Mouse (Mus musculus): ENCODE measurements around the gene Wipf2. TPM values are rescaled to one million over a fixed set of nuclear protein-coding genes. Genes with fewer than 3 reads are reported as not detected.

Wipf2 gene
- polyA plus RNA-seq, 1 experiment from 2014 or later, result 5.4 TPM

DNA sequence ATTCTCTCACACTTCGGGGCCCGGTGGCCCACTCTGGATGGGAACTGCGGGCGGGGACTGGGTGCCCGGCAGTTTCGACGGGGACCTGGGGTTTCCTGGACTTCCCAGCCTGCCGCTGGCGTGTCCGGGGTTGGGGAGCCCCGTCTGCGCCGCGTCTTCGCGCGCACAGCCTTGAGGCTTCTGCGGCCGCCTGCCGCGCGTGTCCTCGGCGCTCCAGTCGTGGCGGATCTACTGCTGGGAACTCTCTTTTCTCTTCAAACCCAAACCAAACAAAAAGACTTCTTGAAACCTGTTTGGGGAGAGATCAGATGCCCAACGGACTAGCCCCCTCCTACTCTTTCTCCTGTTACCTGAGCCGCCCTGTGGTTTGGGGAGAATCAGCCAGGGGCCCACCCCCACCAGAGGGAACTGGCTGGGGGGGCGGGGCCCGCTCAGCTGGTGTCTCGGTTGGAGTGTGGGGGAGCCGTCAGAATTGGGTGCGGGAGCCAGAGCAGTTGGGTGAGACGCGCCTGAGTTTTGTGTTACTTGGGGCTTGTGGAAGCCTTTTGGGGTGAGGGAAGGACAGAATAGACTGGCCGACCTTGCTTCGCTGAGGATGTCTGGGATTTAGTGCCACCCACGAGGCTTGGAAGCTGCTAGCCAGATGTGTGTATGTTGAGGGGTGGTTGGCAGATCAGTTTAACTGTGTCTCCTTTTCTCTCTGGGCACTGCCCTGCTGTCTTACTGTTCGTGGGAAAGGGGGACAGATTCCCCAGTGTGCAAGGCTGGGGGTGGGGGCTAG, 74.7 kb downstream of the Wipf2 start:
- peaks cover 99% of the 10 kb centered on the region for H3K4me1 ChIP-seq
- DNase-seq (ENCODE audit: low spot score), result peak; percentile 77
- peaks cover 8% of the 10 kb centered on the region; the same call in 1 of the 2 replicates for H3K27me3 ChIP-seq (replicated peaks; ENCODE audit: low read depth, poor library complexity, severe bottlenecking)
- peak overlapping the region; percentile 88 for H3K4me3 ChIP-seq
- peak overlapping the region; percentile 94 for H3K27ac ChIP-seq (replicated peaks)
- under 1% methylated on average over 39 of the region's 39 CpGs for WGBS
- no peaks in the 10 kb centered on the region for H3K9me3 ChIP-seq
- peaks cover 15% of the 10 kb centered on the region for H3K36me3 ChIP-seq (replicated peaks)

- H3K27me3 ChIP-seq (replicated peaks; ENCODE audit: low read depth, poor library complexity, severe bottlenecking), result peaks cover 8% of the 10 kb centered on the region; the same call in 1 of the 2 replicates
- peaks cover 15% of the 10 kb centered on the region for H3K36me3 ChIP-seq (replicated peaks)
- peak overlapping the region; percentile 88 for H3K4me3 ChIP-seq
- peak overlapping the region; percentile 94 for H3K27ac ChIP-seq (replicated peaks)
- peaks cover 99% of the 10 kb centered on the region for H3K4me1 ChIP-seq
- no peaks in the 10 kb centered on the region for H3K9me3 ChIP-seq
- 39% methylated on average over 7 of the region's 7 CpGs for WGBS
- no peak for DNase-seq (ENCODE audit: low spot score)
Observed at GRCm38 (mm10) chr11:98938701-98939083, 75.3 kb downstream of the Wipf2 start.

GRCm38 (mm10) chr11:98939084-98939952, 75.9 kb downstream of the Wipf2 start:
- peak overlapping the region; percentile 94 for H3K27ac ChIP-seq (replicated peaks)
- peaks cover 15% of the 10 kb centered on the region for H3K36me3 ChIP-seq (replicated peaks)
- H3K4me1 ChIP-seq, result peaks cover 99% of the 10 kb centered on the region
- peaks cover 8% of the 10 kb centered on the region; the same call in 1 of the 2 replicates for H3K27me3 ChIP-seq (replicated peaks; ENCODE audit: low read depth, poor library complexity, severe bottlenecking)
- DNase-seq (ENCODE audit: low spot score), result no peak
- H3K9me3 ChIP-seq, result no peaks in the 10 kb centered on the region
- 46% methylated on average over 15 of the region's 15 CpGs for WGBS
- H3K4me3 ChIP-seq, result peak overlapping the region; percentile 88

GRCm38 (mm10) chr11:98939953-98940641, 76.7 kb downstream of the Wipf2 start:
- H3K4me3 ChIP-seq, result peak overlapping the region; percentile 88
- 44% methylated on average over 11 of the region's 11 CpGs for WGBS
- peak overlapping the region; percentile 94 for H3K27ac ChIP-seq (replicated peaks)
- peaks cover 8% of the 10 kb centered on the region; the same call in 1 of the 2 replicates for H3K27me3 ChIP-seq (replicated peaks; ENCODE audit: low read depth, poor library complexity, severe bottlenecking)
- H3K36me3 ChIP-seq (replicated peaks), result peaks cover 11% of the 10 kb centered on the region
- peak; percentile 13 for DNase-seq (ENCODE audit: low spot score)
- no peaks in the 10 kb centered on the region for H3K9me3 ChIP-seq
- peaks cover 100% of the 10 kb centered on the region for H3K4me1 ChIP-seq

DNA sequence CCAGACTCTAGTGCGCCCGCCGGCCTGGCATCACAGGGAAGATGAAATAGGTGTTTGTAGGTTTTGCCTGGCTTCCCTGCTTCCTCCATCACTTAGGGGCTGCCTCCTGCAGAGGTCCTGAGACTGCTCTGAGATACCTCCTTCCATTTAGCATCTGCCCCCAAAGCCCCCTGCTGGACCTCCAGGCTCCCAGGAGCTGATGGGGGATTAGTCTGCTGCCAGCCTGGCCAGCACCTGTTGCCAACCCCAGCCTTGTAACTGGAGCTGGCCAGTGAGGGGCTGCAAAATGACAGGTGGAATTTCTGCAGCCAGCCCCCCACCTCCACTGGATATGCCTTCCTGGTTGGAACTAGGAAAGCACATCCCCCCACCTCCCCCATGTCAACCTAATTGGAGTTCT, 77.3 kb downstream of the Wipf2 start:
- peak overlapping the region; percentile 88 for H3K4me3 ChIP-seq
- peak overlapping the region; percentile 94 for H3K27ac ChIP-seq (replicated peaks)
- H3K27me3 ChIP-seq (replicated peaks; ENCODE audit: low read depth, poor library complexity, severe bottlenecking), result 0 out of 2 replicates have a peak, but pooled peaks cover 1% of the 10 kb centered on the region
- 36% methylated on average over 3 of the region's 3 CpGs for WGBS
- peak; percentile 41 for DNase-seq (ENCODE audit: low spot score)
- H3K36me3 ChIP-seq (replicated peaks), result peaks cover 10% of the 10 kb centered on the region
- no peaks in the 10 kb centered on the region for H3K9me3 ChIP-seq
- H3K4me1 ChIP-seq, result peaks cover 100% of the 10 kb centered on the region

- H3K9me3 ChIP-seq, result no peaks in the 10 kb centered on the region
- H3K27ac ChIP-seq (replicated peaks), result peak overlapping the region; percentile 94
- no peaks in the 10 kb centered on the region for H3K27me3 ChIP-seq (replicated peaks; ENCODE audit: low read depth, poor library complexity, severe bottlenecking)
- H3K4me3 ChIP-seq, result peak overlapping the region; percentile 88
- WGBS, result 4% methylated on average over 12 of the region's 12 CpGs
- peaks cover 100% of the 10 kb centered on the region for H3K4me1 ChIP-seq
- H3K36me3 ChIP-seq (replicated peaks), result peaks cover 12% of the 10 kb centered on the region
- DNase-seq (ENCODE audit: low spot score), result peak; percentile 35
Observed at GRCm38 (mm10) chr11:98941341-98941825, 77.9 kb downstream of the Wipf2 start.

DNA sequence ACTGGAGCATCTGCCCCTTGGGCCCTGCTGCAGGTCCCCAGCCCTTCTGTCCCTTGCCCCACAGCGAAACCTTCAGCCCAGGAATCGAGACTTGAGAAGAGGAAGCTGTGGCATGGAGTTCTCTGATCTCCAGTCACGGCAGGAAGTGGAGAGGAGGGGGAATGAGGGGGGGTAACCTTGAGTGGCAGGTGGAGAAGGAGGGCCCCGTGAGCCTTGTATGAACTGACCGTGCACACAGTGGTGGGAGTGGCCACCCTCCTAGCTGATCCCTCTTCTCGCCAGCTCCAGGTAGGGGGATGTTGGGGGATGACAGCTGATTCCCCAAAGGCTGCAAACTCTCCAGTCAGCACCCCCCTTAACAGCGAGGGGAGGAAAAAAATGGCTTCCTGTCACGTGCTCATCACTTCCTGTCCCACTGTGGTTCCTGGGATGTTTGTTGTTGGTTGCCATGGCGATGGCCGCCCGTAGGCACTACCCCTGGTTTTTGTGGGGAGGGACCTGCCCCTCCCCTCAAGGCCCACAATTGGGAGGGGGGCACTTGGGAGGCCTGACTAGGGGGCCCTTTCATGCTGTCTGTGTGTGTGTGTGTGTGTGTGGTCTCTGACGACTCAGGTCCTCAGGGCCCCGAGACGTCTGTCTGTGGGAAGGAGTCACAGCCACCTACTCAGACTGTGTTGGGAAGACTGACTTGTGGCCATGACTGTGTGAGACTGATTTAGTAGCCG, 78.5 kb downstream of the Wipf2 start:
- Histone ChIP-seq H3K27me3 (replicated peaks; ENCODE audit: low read depth, poor library complexity, severe bottlenecking) (no peaks in the 10 kb centered on the region), H3K9me3 (no peaks in the 10 kb centered on the region), H3K27ac (replicated peaks) (peak overlapping the region; percentile 94), H3K36me3 (replicated peaks) (peaks cover 13% of the 10 kb centered on the region), H3K4me1 (peaks cover 97% of the 10 kb centered on the region), H3K4me3 (peak overlapping the region; percentile 88)
- DNase-seq (ENCODE audit: low spot score), result peak; percentile 89
- WGBS, result 7% methylated on average over 15 of the region's 15 CpGs

DNA sequence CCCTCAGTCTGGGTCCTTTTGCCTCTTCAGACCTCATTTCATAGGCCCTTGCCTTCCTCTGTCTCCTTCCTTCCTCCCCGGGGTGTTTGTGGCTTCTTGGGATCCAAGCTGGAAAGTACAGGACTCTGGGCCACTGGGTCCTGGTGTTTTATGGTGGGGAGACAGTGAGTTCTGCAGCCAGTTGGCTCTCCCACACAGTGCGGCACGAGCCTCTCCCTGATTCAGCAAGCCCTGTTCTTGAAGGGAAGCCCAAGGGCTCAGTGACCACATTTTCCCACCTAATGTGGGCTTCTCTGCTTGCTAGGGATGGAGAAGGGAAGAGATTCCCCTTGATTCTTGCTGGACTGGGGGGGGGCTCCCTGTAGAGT, 79.1 kb downstream of the Wipf2 start:
- peak overlapping the region; percentile 94 for H3K27ac ChIP-seq (replicated peaks)
- no peaks in the 10 kb centered on the region for H3K9me3 ChIP-seq
- peaks cover 18% of the 10 kb centered on the region for H3K36me3 ChIP-seq (replicated peaks)
- H3K27me3 ChIP-seq (replicated peaks; ENCODE audit: low read depth, poor library complexity, severe bottlenecking), result no peaks in the 10 kb centered on the region
- H3K4me1 ChIP-seq, result peaks cover 97% of the 10 kb centered on the region
- peak overlapping the region; percentile 88 for H3K4me3 ChIP-seq
- no peak for DNase-seq (ENCODE audit: low spot score)
- 60% methylated on average over 3 of the region's 3 CpGs for WGBS

DNA sequence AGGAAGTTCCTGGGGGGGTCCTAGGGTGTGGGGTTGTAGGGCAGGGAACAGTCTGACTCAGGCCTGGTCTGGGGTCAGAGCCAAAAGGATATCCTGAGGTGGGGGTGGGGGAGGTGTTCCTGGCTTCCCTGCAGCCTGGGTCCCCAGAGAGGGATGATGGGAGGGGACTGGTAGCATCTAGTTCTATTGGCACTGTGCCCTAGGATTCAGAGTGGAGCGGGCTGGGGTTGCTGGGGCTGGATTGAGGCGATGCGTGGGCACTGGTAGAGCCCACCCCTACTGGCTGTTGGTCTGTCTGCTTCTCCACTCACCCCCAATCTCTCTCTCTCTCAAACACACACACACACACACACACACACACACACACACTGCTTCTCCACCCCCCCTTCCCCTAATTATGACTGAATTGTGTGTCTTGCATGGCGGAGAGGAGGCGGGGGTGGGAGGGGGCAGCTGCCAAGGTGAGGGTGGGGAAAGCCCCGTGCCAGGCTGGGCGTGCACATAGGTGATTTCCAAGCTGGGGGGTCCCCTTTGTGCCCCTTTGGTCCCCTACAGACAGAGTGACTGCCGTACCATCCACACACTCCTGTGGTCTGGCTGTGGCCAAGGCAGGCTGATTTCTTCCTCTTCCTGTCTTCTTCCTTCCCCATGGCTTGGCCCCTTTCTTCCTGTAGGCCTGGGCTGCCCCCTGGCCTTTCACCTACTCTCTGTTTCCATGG, 79.6 kb downstream of the Wipf2 start:
- Histone ChIP-seq H3K36me3 (replicated peaks) (peaks cover 23% of the 10 kb centered on the region), H3K27ac (replicated peaks) (peak overlapping the region; percentile 94), H3K9me3 (no peaks in the 10 kb centered on the region), H3K4me3 (peak overlapping the region; percentile 88), H3K27me3 (replicated peaks; ENCODE audit: low read depth, poor library complexity, severe bottlenecking) (no peaks in the 10 kb centered on the region), H3K4me1 (peaks cover 97% of the 10 kb centered on the region)
- DNase-seq (ENCODE audit: low spot score), result peak; percentile 20
- 65% methylated on average over 8 of the region's 8 CpGs for WGBS

- peak overlapping the region; percentile 88 for H3K4me3 ChIP-seq
- H3K27me3 ChIP-seq (replicated peaks; ENCODE audit: low read depth, poor library complexity, severe bottlenecking), result no peaks in the 10 kb centered on the region
- H3K36me3 ChIP-seq (replicated peaks), result peaks cover 24% of the 10 kb centered on the region
- H3K27ac ChIP-seq (replicated peaks), result peak overlapping the region; percentile 94
- no peaks in the 10 kb centered on the region for H3K9me3 ChIP-seq
- peak; percentile 23 for DNase-seq (ENCODE audit: low spot score)
- 26% methylated on average over 14 of the region's 14 CpGs for WGBS
- H3K4me1 ChIP-seq, result peaks cover 94% of the 10 kb centered on the region
Observed at GRCm38 (mm10) chr11:98943741-98944461, 80.5 kb downstream of the Wipf2 start.
